Mouse (Mus musculus) megakaryocyte progenitor cell, adult 5-6 weeks (primary cell): Measurements from ENCODE around the gene Stau1. TPM values are rescaled to one million over a fixed set of nuclear protein-coding genes. Genes with fewer than 3 reads are reported as not detected.

Source experiments
- ATAC-seq: replicated peaks from 2 replicates; pipeline ENCODE4 v1.8.0; 2016; ENCODE audit warnings: mild to moderate bottlenecking, moderate TSS enrichment, inconsistent platforms; ENCODE audit not compliant: poor library complexity
- total RNA-seq, 2 experiments: library from RNA; stranded (forward) in 1 of 2; stranded (reverse) in 1 of 2; fragments of 157-497, 149-512 nt in 1 of 2; fragments of 200-1000 nt in 1 of 2; gene quantifications; 2 replicates each; pipeline versions ENCODE4 v1.2.3 to v1.2.4; 2015 to 2017

The Stau1 gene
- total RNA-seq, 2 experiments from 2014 or later: 30.1 to 36.0 TPM

DNA sequence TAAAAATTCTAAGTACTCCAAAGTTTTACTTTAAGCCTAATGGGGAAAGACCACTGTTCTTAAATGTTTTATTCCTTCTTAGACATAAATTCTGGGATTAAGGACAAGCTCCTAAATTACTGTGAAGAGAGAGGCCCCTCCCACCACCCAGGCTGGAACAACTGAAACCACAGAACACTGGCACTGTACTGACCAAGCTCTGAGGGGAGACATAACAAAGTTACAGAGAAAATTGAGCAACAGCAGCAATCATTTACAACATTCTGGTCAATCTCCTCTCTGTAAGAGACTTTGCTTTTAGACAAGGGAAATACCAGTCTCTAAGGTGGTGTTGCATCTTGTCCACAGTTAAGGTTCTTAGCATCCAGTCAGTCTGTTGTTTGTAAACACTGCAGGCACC, 4.2 kb downstream of the Stau1 start:
- 0 out of 2 replicates have a peak, but pooled peaks have one; percentile 8 for ATAC-seq

DNA sequence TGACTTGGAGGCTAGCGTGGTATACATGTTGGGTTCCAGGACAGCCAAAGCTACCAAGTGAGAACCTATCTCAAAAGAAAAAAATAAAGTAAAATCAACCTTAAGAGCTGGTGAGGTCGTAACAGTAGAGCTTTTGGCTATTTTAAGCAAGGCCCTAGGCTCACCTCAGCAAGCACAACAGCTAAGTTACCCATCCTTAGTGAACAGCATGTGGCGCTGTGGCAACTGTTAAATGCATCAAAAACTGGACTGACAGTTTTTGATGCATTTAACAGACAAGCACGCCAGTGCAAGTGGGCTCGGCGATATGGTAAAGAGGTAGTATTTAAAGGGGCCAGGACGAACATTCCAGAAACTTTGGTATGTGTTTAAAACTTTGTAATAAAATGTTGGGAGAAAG, 5.2 kb downstream of the Stau1 start:
- ATAC-seq: peak; percentile 20

- ATAC-seq: peak; percentile 56
Observed at GRCm38 (mm10) chr2:166983351-166983894, 12.7 kb downstream of the Stau1 start.

DNA sequence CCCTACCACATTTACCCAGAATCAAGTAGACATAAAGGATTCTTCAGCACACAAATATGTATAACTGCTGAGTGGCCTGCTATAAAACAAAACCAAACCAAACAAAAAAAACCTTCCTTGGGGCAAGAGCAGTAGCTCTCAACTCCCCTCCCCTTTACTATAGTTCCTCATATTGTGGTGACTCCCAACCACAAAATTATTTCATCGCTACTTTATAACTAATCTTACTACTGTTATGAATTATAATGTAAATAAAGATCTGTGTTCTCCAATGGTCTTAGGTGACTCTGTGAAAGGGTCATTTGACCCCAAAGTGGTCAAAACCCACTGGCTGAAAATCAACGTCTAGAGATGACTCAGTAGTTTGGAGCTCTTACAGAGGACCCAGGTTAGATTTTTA, 15.9 kb downstream of the Stau1 start:
- ATAC-seq: peak; percentile 48

GRCm38 (mm10) chr2:166977490-166977889, 18.6 kb downstream of the Stau1 start:
- peak; percentile 43 for ATAC-seq

DNA sequence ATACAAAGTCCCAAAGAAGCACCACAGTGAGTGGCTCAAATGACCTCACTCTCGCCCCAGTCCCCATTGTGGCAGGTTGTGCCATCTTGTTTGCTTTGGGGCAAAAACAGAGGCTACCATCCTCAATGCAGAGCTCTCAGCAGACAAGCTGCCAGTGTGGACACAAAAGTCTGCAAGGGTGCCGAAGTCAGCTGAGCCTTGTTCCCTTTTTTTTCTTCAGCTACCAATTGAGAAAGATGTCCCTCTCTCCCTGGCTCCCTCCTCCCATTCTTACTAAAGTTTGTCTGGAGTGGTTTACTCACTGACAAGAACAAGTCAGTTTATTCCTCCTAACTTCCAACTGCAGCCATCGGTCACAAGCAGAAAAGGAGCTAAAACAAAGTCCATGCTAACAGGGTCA, 19.7 kb downstream of the Stau1 start:
- ATAC-seq: peak; percentile 56

- ATAC-seq: peak; percentile 44
Observed at GRCm38 (mm10) chr2:166974177-166974872, 21.8 kb downstream of the Stau1 start.

GRCm38 (mm10) chr2:166973153-166973552, 22.9 kb downstream of the Stau1 start:
- no peak for ATAC-seq

DNA sequence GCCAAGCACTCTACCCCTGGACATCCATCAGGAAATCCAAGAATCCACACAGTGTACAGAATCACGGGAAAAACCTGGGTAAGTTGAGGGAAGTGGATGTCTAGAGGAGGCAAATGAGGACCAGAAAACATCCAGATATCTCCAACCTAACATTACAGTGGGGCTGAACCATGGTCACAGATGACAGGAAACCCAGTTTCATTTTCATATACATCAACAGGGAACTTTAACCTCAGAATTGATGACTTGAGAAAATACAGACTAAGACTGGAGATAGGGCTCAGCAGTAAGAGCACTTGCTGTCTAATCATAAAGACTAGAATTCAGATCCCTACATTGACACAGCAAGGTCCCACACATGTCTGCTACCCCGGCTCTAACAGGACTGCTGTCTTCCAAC, 31.3 kb downstream of the Stau1 start:
- no peak for ATAC-seq

GRCm38 (mm10) chr2:166963257-166963656, 32.8 kb downstream of the Stau1 start:
- ATAC-seq: no peak

- no peak for ATAC-seq
Observed at GRCm38 (mm10) chr2:166960648-166961330, 35.3 kb downstream of the Stau1 start.

DNA sequence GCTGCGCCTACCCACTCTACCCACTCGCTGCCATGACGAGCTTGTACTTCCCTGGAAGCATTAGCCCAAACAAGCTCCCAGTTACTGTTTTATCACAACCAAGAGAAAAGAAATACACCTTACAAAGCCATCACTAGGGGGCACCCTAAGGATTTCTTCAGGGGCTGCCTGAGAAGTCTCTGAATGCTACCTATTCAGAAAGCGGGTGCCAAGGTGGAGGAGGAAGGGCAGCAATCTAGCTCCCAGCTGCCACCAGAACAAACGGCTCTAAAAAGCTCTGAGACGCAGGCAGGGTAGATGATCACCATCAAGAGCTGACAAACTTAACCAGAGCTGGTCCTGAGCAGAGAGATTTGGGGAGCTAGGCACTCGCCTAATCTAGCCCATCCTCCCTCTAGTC, 39.3 kb downstream of the Stau1 start:
- ATAC-seq: peak; percentile 78

DNA sequence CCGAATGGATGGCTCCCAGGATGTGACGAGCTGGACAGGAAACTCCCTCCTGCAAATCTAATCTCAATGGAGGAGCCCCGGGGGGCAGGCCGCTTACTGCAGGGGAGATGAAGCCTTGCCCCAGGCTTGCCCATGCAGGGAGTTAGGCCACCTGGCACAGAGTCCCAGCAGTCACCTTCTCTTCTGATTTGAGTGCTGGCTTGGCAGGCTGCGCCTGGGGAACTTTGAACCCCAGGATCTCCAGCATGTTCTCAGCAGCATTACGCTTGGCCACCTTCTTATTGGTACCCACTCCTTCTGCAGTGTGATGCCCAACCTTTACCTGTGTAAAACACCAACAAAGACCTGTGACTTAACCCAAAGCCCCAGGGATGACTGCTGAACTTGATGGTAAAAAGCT, 43.9 kb downstream of the Stau1 start:
- ATAC-seq: no peak

- 0 out of 2 replicates have a peak, but pooled peaks have one; percentile 14 for ATAC-seq
Observed at GRCm38 (mm10) chr2:166950853-166951648, 45.0 kb downstream of the Stau1 start.

DNA sequence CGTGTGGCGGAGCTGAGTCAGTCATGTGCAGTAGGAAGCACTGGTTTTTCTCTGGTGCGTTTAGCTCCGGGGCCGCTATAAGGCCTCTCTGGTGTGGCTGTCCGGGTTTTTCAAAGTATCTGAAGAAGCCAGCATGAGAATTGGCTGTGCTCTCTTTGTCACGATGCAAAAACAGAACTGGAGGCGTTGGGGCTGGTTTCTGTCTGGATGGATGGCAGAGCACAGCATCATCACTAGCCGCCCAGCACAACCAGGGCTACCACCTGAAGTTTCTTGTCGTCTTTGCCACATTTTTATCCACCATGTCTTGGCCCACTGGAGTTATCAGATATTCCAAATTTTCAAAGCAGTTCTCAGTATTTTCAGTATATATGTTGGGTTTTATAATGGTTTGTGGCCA, 47.2 kb downstream of the Stau1 start:
- no peak for ATAC-seq

DNA sequence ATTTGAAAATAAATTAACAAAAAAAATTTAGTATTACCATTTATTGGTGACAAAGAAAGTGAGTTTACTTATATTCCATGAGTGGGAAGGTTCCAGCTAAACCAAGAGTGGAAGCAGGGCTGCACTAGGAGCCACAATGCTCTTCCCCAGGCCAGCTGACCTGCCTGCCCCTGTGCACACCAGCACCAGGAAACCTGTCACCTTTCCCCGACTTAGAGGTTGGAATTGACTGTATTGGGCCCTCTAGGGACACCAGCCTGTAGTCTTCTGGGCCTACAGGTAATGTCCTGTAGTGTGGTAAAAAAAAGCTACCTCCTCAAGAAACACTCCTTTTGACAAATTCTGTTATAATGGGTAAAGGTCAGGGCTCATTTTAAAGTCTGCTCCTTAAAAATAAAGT, 47.9 kb downstream of the Stau1 start:
- no peak for ATAC-seq

GRCm38 (mm10) chr2:166945456-166945855, 50.6 kb downstream of the Stau1 start:
- peak; percentile 71 for ATAC-seq

GRCm38 (mm10) chr2:166944346-166944745, 51.8 kb downstream of the Stau1 start:
- ATAC-seq: no peak

DNA sequence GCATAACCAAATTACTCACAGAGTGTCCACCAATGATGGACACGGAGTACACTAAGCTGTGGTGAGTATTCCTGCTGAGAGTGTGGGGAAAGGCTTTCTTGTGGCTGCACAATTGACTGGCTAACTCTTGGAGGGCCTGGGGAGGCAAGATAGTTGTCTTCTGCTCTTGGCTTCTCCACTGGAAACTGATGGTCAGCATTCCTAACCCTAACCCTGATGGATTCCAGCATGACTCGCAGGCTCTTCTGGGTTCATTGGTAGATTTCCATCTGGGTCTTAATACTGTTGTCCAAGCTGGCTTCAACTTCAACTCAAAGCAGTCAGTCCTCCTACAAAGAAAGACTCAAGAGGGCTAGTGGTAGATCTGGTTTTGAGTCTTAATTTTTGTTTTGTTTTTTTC, 53.0 kb downstream of the Stau1 start:
- no peak for ATAC-seq

DNA sequence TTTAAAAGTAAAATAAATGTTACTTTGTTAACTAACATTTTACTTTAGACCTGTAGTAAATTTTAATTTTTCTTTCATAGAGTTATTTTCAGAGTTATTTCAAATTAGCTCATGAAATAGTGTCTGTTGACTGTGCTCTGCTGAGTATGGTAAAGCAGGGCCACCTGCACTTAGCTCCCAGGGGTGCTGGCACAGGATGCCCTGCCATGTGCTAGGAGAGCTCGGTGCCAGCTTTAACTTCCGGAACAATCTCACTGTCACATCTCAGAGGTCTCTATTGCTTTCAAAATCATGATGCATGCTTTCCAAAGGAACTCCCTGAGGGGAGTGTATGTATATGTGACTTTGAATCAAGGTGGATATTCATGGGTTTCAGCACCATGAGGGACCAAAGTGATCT, 59.9 kb downstream of the Stau1 start:
- ATAC-seq: no peak

- no peak for ATAC-seq
Observed at GRCm38 (mm10) chr2:166935582-166935981, 60.5 kb downstream of the Stau1 start.
